Mouse (Mus musculus): ENCODE results near the gene Clip2. TPM values are rescaled to one million over a fixed set of nuclear protein-coding genes. Genes with fewer than 3 reads are reported as not detected.

Clip2 gene
- polyA plus RNA-seq (2015; fragmentation: Nextera tagmentation; extraction: Ambion mirVana): 14.4 and 15.1 TPM in 2 replicates

GRCm38 (mm10) chr5:134552110-134552972 is at the start of gene Clip2:
Gene Clip2 (minus strand): TSS chr5:134552434.
- Histone ChIP-seq H3K4me3 (peak within 1 kb of the TSS; percentile 91), H3K4me1 (replicated peaks) (peaks cover 61% of the 10 kb centered on the region), H3K36me3 (no peaks in the 10 kb centered on the region), H3K9me3 (no peaks in the 10 kb centered on the region), H3K9ac (peak within 1 kb of the TSS; percentile 99), H3K27me3 (no peaks in the 10 kb centered on the region), H3K4me2 (peak within 1 kb of the TSS; percentile 98), H3K27ac (peak within 1 kb of the TSS; percentile 99)
- peak; percentile 92 for ATAC-seq (ENCODE audit: low FRiP score)
- 1% methylated on average over 54 of the region's 61 CpGs for WGBS

- 90% methylated on average over 10 of the region's 10 CpGs for WGBS
- Histone ChIP-seq H3K27me3 (no peaks in the 10 kb centered on the region), H3K4me1 (replicated peaks) (no peaks in the 10 kb centered on the region), H3K4me3 (no peak overlapping the region), H3K9ac (no peak overlapping the region), H3K9me3 (no peaks in the 10 kb centered on the region), H3K36me3 (peaks cover 82% of the 10 kb centered on the region), H3K27ac (no peak overlapping the region; the same call in 1 of the 2 replicates), H3K4me2 (no peak overlapping the region)
- ATAC-seq (ENCODE audit: low FRiP score): no peak
These were observed 45.5 kb upstream of the Clip2 start for GRCm38 (mm10) chr5:134597711-134598110.

GRCm38 (mm10) chr5:134593093-134593492 is 40.9 kb upstream of the Clip2 start:
- no peak for ATAC-seq (ENCODE audit: low FRiP score)
- WGBS: 92% methylated on average over 9 of the region's 9 CpGs
- Histone ChIP-seq H3K27me3 (no peaks in the 10 kb centered on the region), H3K27ac (no peak overlapping the region), H3K4me3 (no peak overlapping the region), H3K9me3 (no peaks in the 10 kb centered on the region), H3K36me3 (peaks cover 87% of the 10 kb centered on the region), H3K4me1 (replicated peaks) (no peaks in the 10 kb centered on the region), H3K4me2 (no peak overlapping the region), H3K9ac (no peak overlapping the region)

GRCm38 (mm10) chr5:134592026-134592581 is 39.9 kb upstream of the Clip2 start:
- H3K9ac ChIP-seq: peak overlapping the region; percentile 29; the same call in 1 of the 2 replicates
- no peaks in the 10 kb centered on the region for H3K27me3 ChIP-seq
- no peaks in the 10 kb centered on the region for H3K4me1 ChIP-seq (replicated peaks)
- peaks cover 84% of the 10 kb centered on the region for H3K36me3 ChIP-seq
- no peak overlapping the region for H3K4me3 ChIP-seq
- no peak overlapping the region for H3K27ac ChIP-seq
- no peaks in the 10 kb centered on the region for H3K9me3 ChIP-seq
- ATAC-seq (ENCODE audit: low FRiP score): no peak
- WGBS: 94% methylated on average over 11 of the region's 11 CpGs
- no peak overlapping the region for H3K4me2 ChIP-seq

- Histone ChIP-seq H3K4me1 (replicated peaks) (no peaks in the 10 kb centered on the region), H3K36me3 (peaks cover 69% of the 10 kb centered on the region), H3K4me3 (no peak overlapping the region), H3K4me2 (no peak overlapping the region), H3K9ac (no peak overlapping the region), H3K9me3 (no peaks in the 10 kb centered on the region), H3K27me3 (no peaks in the 10 kb centered on the region), H3K27ac (no peak overlapping the region)
- 91% methylated on average over 3 of the region's 3 CpGs for whole genome bisulfite sequencing
- no peak for ATAC-seq (ENCODE audit: low FRiP score)
These were observed 37.7 kb upstream of the Clip2 start for GRCm38 (mm10) chr5:134589900-134590299.

- no peak overlapping the region for H3K4me3 ChIP-seq
These were observed 32.6 kb upstream of the Clip2 start for GRCm38 (mm10) chr5:134584798-134585197.

GRCm38 (mm10) chr5:134583884-134584213 is 31.6 kb upstream of the Clip2 start:
- H3K9ac ChIP-seq: no peak overlapping the region
- ATAC-seq (ENCODE audit: low FRiP score): no peak
- no peak overlapping the region for H3K27ac ChIP-seq
- no peaks in the 10 kb centered on the region for H3K9me3 ChIP-seq
- H3K4me3 ChIP-seq: no peak overlapping the region
- no peaks in the 10 kb centered on the region for H3K27me3 ChIP-seq
- peaks cover 20% of the 10 kb centered on the region for H3K36me3 ChIP-seq
- H3K4me1 ChIP-seq (replicated peaks): peaks cover 14% of the 10 kb centered on the region
- WGBS: 84% methylated on average over 3 of the region's 3 CpGs
- H3K4me2 ChIP-seq: peak overlapping the region; percentile 87; the same call in 1 of the 2 replicates

More at GRCm38 (mm10) chr5:134584798-134585197, 32.6 kb upstream of the Clip2 start:
- Histone ChIP-seq H3K27me3 (no peaks in the 10 kb centered on the region), H3K4me1 (replicated peaks) (peaks cover 14% of the 10 kb centered on the region), H3K9ac (0 out of 2 replicates have a peak overlapping the region, but pooled peaks have one; percentile 15), H3K27ac (no peak overlapping the region), H3K9me3 (no peaks in the 10 kb centered on the region), H3K4me2 (no peak overlapping the region), H3K36me3 (peaks cover 21% of the 10 kb centered on the region)
- WGBS: 97% methylated on average over 5 of the region's 5 CpGs
- no peak for ATAC-seq (ENCODE audit: low FRiP score)

- no peaks in the 10 kb centered on the region for H3K9me3 ChIP-seq
- H3K27me3 ChIP-seq: no peaks in the 10 kb centered on the region
- H3K27ac ChIP-seq: no peak overlapping the region
- peak overlapping the region; percentile 93 for H3K4me3 ChIP-seq
- WGBS: 30% methylated on average over 15 of the region's 15 CpGs
- H3K4me2 ChIP-seq: peak overlapping the region; percentile 87
- peak overlapping the region; percentile 92 for H3K9ac ChIP-seq
- H3K36me3 ChIP-seq: peaks cover 15% of the 10 kb centered on the region
- ATAC-seq (ENCODE audit: low FRiP score): no peak
- peaks cover 14% of the 10 kb centered on the region for H3K4me1 ChIP-seq (replicated peaks)
These were observed 31.0 kb upstream of the Clip2 start for GRCm38 (mm10) chr5:134583006-134583883.

GRCm38 (mm10) chr5:134582221-134582907 is 30.1 kb upstream of the Clip2 start:
- no peaks in the 10 kb centered on the region for H3K9me3 ChIP-seq
- H3K36me3 ChIP-seq: peaks cover 10% of the 10 kb centered on the region
- H3K27ac ChIP-seq: peak overlapping the region; percentile 48; the same call in 1 of the 2 replicates
- H3K27me3 ChIP-seq: no peaks in the 10 kb centered on the region
- ATAC-seq (ENCODE audit: low FRiP score): peak; percentile 93
- H3K4me2 ChIP-seq: peak overlapping the region; percentile 87
- WGBS: 8% methylated on average over 30 of the region's 30 CpGs
- H3K4me3 ChIP-seq: peak overlapping the region; percentile 93
- H3K4me1 ChIP-seq (replicated peaks): peaks cover 14% of the 10 kb centered on the region
- H3K9ac ChIP-seq: peak overlapping the region; percentile 92

- Histone ChIP-seq H3K4me3 (no peak within 1 kb of the TSS), H3K27me3 (no peaks in the 10 kb centered on the region), H3K9me3 (no peaks in the 10 kb centered on the region), H3K4me1 (replicated peaks) (peaks cover 14% of the 10 kb centered on the region), H3K36me3 (no peaks in the 10 kb centered on the region), H3K4me2 (no peak within 1 kb of the TSS), H3K9ac (no peak within 1 kb of the TSS), H3K27ac (no peak within 1 kb of the TSS)
- 81% methylated on average over 5 of the region's 5 CpGs for WGBS
- ATAC-seq (ENCODE audit: low FRiP score): no peak
These were observed 28.9 kb upstream of the Clip2 start, which contains the start of gene Rfc2 for GRCm38 (mm10) chr5:134581146-134581545. Gene Rfc2 (plus strand): TSS chr5:134581366.

- Histone ChIP-seq H3K9ac (no peak overlapping the region), H3K4me1 (replicated peaks) (peaks cover 12% of the 10 kb centered on the region), H3K4me3 (no peak overlapping the region), H3K4me2 (no peak overlapping the region), H3K36me3 (no peaks in the 10 kb centered on the region), H3K27ac (no peak overlapping the region), H3K9me3 (no peaks in the 10 kb centered on the region), H3K27me3 (no peaks in the 10 kb centered on the region)
- no peak for ATAC-seq (ENCODE audit: low FRiP score)
- 73% methylated on average over 3 of the region's 3 CpGs for WGBS
These were observed 26.9 kb upstream of the Clip2 start for GRCm38 (mm10) chr5:134579135-134579534.

All from hindbrain, embryonic 13.5 days (tissue).